Mouse (Mus musculus): ENCODE results near the gene Fignl1.

Gene Fignl1

GRCm38 (mm10) chr11:11831940-11832754 is 23.4 kb upstream of the Fignl1 start:
- DNase-seq = no peak

- DNase-seq = no peak
These were observed 22.8 kb upstream of the Fignl1 start for GRCm38 (mm10) chr11:11831526-11831925.

GRCm38 (mm10) chr11:11830884-11831495 is 22.2 kb upstream of the Fignl1 start:
- no peak for DNase-seq

- no peak for DNase-seq
These were observed 20.6 kb upstream of the Fignl1 start for GRCm38 (mm10) chr11:11829161-11830000.

GRCm38 (mm10) chr11:11828761-11829160 is 20.0 kb upstream of the Fignl1 start:
- DNase-seq = no peak

- no peak for DNase-seq
These were observed 19.5 kb upstream of the Fignl1 start for GRCm38 (mm10) chr11:11828251-11828650.

- DNase-seq = no peak
These were observed 17.7 kb upstream of the Fignl1 start for GRCm38 (mm10) chr11:11826475-11826874.

- DNase-seq = no peak
These were observed 16.9 kb upstream of the Fignl1 start for GRCm38 (mm10) chr11:11825670-11826069.

- no peak for DNase-seq
These were observed 16.3 kb upstream of the Fignl1 start for GRCm38 (mm10) chr11:11824970-11825635.

- no peak for DNase-seq
These were observed 15.5 kb upstream of the Fignl1 start for GRCm38 (mm10) chr11:11823980-11824911.

GRCm38 (mm10) chr11:11822181-11823095 is 13.7 kb upstream of the Fignl1 start:
- DNase-seq = no peak

GRCm38 (mm10) chr11:11821387-11821975 is 12.7 kb upstream of the Fignl1 start:
- no peak for DNase-seq

- no peak for DNase-seq
These were observed 12.0 kb upstream of the Fignl1 start for GRCm38 (mm10) chr11:11820737-11821136.

- peak; percentile 76 for DNase-seq
These were observed 11.5 kb upstream of the Fignl1 start for GRCm38 (mm10) chr11:11820251-11820650.

- no peak for DNase-seq
These were observed 10.4 kb upstream of the Fignl1 start for GRCm38 (mm10) chr11:11819206-11819605.

GRCm38 (mm10) chr11:11818797-11819196 is 10.0 kb upstream of the Fignl1 start:
- DNase-seq = no peak

GRCm38 (mm10) chr11:11815737-11816136 is 7.0 kb upstream of the Fignl1 start:
- no peak for DNase-seq

GRCm38 (mm10) chr11:11811906-11812480 is 3.2 kb upstream of the Fignl1 start:
- DNase-seq = peak; percentile 46

GRCm38 (mm10) chr11:11809404-11810175 is 828 bp upstream of the Fignl1 start:
- no peak for DNase-seq

All from layer of hippocampus, adult 9-11 months (tissue).